Mouse (Mus musculus): ENCODE results near the gene Man1b1.

GRCm38 (mm10) chr2:25350701-25351100, 18.6 kb downstream of the Man1b1 start:
- TF ChIP-seq POLR2A (IDR thresholded peaks at IDR 0.05; ENCODE audit: borderline replicate concordance, low read depth, low read length) (no peak), CTCF (IDR thresholded peaks at IDR 0.05; ENCODE audit: low read depth, low read length) (no peak)
